Mouse (Mus musculus): ENCODE data around the gene Drg2. TPM values are rescaled to one million over a fixed set of nuclear protein-coding genes. Genes with fewer than 3 reads are reported as not detected.
A peak's percentile ranks its signal among the peaks of the same experiment; 100 is the strongest.
"Not testable (repeated sequence)": the region's sequence is repeated elsewhere in the genome, so short reads cannot be mapped to it uniquely, and the experiment has no call there.

The Drg2 gene
- polyA plus RNA-seq, 1 experiment from 2014 or later, result 111 TPM

DNA sequence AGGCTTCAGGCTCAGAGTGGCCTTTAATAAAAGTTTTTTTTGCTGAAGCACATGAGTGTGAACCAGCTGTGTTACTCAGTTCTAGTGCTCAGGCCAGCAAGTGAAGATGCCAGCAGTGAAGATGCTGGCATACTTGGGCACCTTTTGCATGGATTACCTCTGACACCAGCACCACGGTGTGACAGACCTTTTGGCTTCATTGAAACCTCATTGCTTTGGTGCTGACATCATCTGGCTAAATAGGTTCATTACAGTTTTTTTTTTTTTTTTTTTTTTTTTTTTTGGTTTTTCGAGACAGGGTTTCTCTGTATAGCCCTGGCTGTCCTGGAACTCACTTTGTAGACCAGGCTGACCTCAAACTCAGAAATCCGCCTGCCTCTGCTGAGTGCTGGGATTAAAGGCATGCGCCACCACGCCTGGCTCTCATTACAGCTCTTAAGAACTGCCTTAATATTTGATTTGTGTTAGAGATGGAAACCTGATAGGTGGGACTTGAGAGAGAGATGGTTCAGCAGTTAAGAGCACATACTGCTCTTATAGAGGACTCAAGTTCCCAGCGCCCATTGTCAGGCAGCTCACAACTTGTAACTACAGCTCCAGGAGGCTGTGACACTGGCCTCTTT, 32.2 kb upstream of the Drg2 start:
- H3K36me3 ChIP-seq (ENCODE audit: control insufficient read depth, insufficient read depth, low read length), result peaks cover 17% of the 10 kb centered on the region
- H3K27me3 ChIP-seq (replicated peaks; ENCODE audit: control insufficient read depth, insufficient read depth, low read length), result no peaks in the 10 kb centered on the region
- peaks cover 11% of the 10 kb centered on the region for H3K4me1 ChIP-seq (ENCODE audit: control insufficient read depth, insufficient read depth, low read length)
- no peak for ATAC-seq
- H3K27ac ChIP-seq (ENCODE audit: low read depth, low read length), result no peak overlapping the region
- no peak overlapping the region for H3K9ac ChIP-seq (ENCODE audit: low read length)
- peak; percentile 31 for DNase-seq (ENCODE audit: low spot score)
- no peak overlapping the region for H3K4me3 ChIP-seq (ENCODE audit: low read depth, low read length)
- 67% methylated on average over 5 of the region's 6 CpGs for WGBS
- no peak overlapping the region for H3K4me2 ChIP-seq (ENCODE audit: low read length)
- H3K9me3 ChIP-seq (replicated peaks; ENCODE audit: control insufficient read depth, low read length), result no peaks in the 10 kb centered on the region

DNA sequence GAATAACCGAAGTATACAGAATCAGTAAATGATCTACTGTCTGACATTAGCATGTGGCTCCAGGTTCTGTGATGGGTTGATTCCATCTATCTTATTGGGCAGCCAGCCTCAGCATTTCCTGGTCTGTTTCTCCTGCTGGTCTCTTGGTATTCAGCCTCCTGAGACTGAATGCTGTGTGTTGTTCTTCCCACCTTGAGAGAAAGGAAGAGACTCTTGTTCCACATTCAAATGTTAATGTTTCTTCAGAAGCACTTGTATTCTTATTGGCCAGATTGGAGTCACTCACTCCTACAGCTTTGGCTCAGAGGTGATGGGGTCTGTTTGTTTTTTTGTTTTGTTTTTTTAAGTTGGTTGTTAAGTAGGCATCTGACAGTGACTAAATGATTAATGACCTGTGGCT, 31.4 kb upstream of the Drg2 start:
- Histone ChIP-seq H3K27me3 (replicated peaks; ENCODE audit: control insufficient read depth, insufficient read depth, low read length) (no peaks in the 10 kb centered on the region), H3K4me3 (ENCODE audit: low read depth, low read length) (no peak overlapping the region), H3K9me3 (replicated peaks; ENCODE audit: control insufficient read depth, low read length) (no peaks in the 10 kb centered on the region), H3K4me1 (ENCODE audit: control insufficient read depth, insufficient read depth, low read length) (peaks cover 10% of the 10 kb centered on the region), H3K4me2 (ENCODE audit: low read length) (no peak overlapping the region), H3K36me3 (ENCODE audit: control insufficient read depth, insufficient read depth, low read length) (peaks cover 24% of the 10 kb centered on the region), H3K9ac (ENCODE audit: low read length) (no peak overlapping the region), H3K27ac (ENCODE audit: low read depth, low read length) (no peak overlapping the region)
- DNase-seq (ENCODE audit: low spot score) (no peak), ATAC-seq (no peak)
- 63% methylated on average over 1 of the region's 1 CpGs for WGBS

GRCm38 (mm10) chr11:60426417-60426816, 28.0 kb upstream of the Drg2 start:
- Histone ChIP-seq H3K9me3 (replicated peaks; ENCODE audit: control insufficient read depth, low read length) (no peaks in the 10 kb centered on the region), H3K27ac (ENCODE audit: low read depth, low read length) (no peak overlapping the region), H3K36me3 (ENCODE audit: control insufficient read depth, insufficient read depth, low read length) (peaks cover 32% of the 10 kb centered on the region), H3K4me2 (ENCODE audit: low read length) (no peak overlapping the region), H3K4me1 (ENCODE audit: control insufficient read depth, insufficient read depth, low read length) (no peaks in the 10 kb centered on the region), H3K9ac (ENCODE audit: low read length) (no peak overlapping the region), H3K27me3 (replicated peaks; ENCODE audit: control insufficient read depth, insufficient read depth, low read length) (no peaks in the 10 kb centered on the region), H3K4me3 (ENCODE audit: low read depth, low read length) (no peak overlapping the region)
- DNase-seq (ENCODE audit: low spot score), result no peak
- 81% methylated on average over 1 of the region's 1 CpGs for WGBS
- no peak for ATAC-seq

DNA sequence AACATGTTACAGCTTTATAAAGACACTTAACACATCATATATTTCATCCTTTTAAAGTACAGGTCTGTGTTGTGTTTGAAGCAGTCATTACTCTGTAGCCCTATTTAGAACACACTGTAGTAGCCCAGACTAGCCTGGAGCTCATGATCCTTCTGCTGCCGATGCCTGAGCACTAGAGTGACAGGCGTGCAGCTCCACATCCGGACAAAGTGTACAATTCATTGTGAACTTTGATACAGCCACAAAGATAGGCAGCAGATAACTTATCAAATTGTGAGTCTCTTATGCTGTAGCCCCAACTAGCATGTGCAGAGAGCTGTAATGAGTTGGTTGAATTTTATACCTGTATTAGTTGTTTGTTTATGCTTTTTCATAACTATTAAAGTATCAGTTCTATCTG, 26.8 kb upstream of the Drg2 start:
- 96% methylated on average over 3 of the region's 3 CpGs for WGBS
- Histone ChIP-seq H3K9me3 (replicated peaks; ENCODE audit: control insufficient read depth, low read length) (no peaks in the 10 kb centered on the region), H3K4me2 (ENCODE audit: low read length) (no peak overlapping the region), H3K27ac (ENCODE audit: low read depth, low read length) (no peak overlapping the region), H3K9ac (ENCODE audit: low read length) (no peak overlapping the region), H3K4me1 (ENCODE audit: control insufficient read depth, insufficient read depth, low read length) (no peaks in the 10 kb centered on the region), H3K36me3 (ENCODE audit: control insufficient read depth, insufficient read depth, low read length) (peaks cover 40% of the 10 kb centered on the region), H3K4me3 (ENCODE audit: low read depth, low read length) (no peak overlapping the region), H3K27me3 (replicated peaks; ENCODE audit: control insufficient read depth, insufficient read depth, low read length) (no peaks in the 10 kb centered on the region)
- no peak for ATAC-seq
- no peak for DNase-seq (ENCODE audit: low spot score)

DNA sequence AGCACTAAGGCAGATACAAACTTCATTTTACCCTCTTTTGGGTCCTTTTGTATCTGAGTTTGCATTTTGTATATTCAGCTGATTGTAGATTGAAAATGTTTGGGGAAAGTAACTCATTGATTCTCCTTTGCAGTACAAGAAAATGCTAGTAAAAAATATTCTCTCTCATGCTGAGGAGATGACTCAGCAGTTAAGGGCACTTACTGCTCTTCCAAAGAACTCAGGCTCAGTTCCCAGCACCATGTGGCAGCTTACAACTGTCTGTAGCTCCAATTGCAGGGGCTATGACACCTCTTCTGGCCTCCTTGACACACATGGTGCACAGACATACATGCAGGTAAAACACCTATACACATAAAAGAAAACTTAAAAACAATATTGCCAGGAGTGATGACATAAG, 20.9 kb upstream of the Drg2 start:
- no peaks in the 10 kb centered on the region for H3K27me3 ChIP-seq (replicated peaks; ENCODE audit: control insufficient read depth, insufficient read depth, low read length)
- peaks cover 56% of the 10 kb centered on the region for H3K36me3 ChIP-seq (ENCODE audit: control insufficient read depth, insufficient read depth, low read length)
- ATAC-seq (no peak), DNase-seq (ENCODE audit: low spot score) (no peak)
- H3K4me3 ChIP-seq (ENCODE audit: low read depth, low read length), result no peak overlapping the region
- H3K27ac ChIP-seq (ENCODE audit: low read depth, low read length), result no peak overlapping the region
- H3K9me3 ChIP-seq (replicated peaks; ENCODE audit: control insufficient read depth, low read length), result no peaks in the 10 kb centered on the region
- no peak overlapping the region for H3K4me2 ChIP-seq (ENCODE audit: low read length)
- H3K4me1 ChIP-seq (ENCODE audit: control insufficient read depth, insufficient read depth, low read length), result no peaks in the 10 kb centered on the region
- H3K9ac ChIP-seq (ENCODE audit: low read length), result no peak overlapping the region

- WGBS, result 100% methylated on average over 1 of the region's 1 CpGs
- Histone ChIP-seq H3K9ac (ENCODE audit: low read length) (no peak overlapping the region), H3K36me3 (ENCODE audit: control insufficient read depth, insufficient read depth, low read length) (peaks cover 55% of the 10 kb centered on the region)
These were observed 19.3 kb upstream of the Drg2 start for GRCm38 (mm10) chr11:60435133-60435532.

DNA sequence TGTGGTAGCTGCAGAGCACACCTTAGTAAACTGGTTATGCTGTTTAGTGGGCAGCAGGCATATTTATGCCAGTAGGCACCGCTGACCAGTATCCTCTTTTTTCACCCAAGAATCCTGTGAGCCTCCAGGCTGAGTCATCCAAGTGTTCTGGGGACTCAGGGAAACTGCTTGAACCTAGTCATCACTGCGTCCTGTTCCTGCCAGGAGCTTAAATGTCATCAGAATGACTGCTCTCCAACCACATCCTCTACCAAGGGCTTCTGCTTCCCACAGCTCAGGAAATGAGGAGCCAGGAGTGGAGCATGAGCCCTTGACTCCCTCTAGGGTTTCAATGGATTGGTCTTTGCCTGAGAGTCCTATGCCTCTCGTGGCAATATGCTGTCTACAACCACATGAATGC, 17.8 kb upstream of the Drg2 start:
- DNase-seq (ENCODE audit: low spot score) (no peak), ATAC-seq (no peak)
- Histone ChIP-seq H3K36me3 (ENCODE audit: control insufficient read depth, insufficient read depth, low read length) (peaks cover 69% of the 10 kb centered on the region), H3K27me3 (replicated peaks; ENCODE audit: control insufficient read depth, insufficient read depth, low read length) (no peaks in the 10 kb centered on the region), H3K27ac (ENCODE audit: low read depth, low read length) (no peak overlapping the region), H3K9me3 (replicated peaks; ENCODE audit: control insufficient read depth, low read length) (no peaks in the 10 kb centered on the region), H3K4me2 (ENCODE audit: low read length) (no peak overlapping the region), H3K4me1 (ENCODE audit: control insufficient read depth, insufficient read depth, low read length) (no peaks in the 10 kb centered on the region), H3K4me3 (ENCODE audit: low read depth, low read length) (no peak overlapping the region), H3K9ac (ENCODE audit: low read length) (no peak overlapping the region)
- 90% methylated on average over 3 of the region's 3 CpGs for WGBS

More at GRCm38 (mm10) chr11:60435133-60435532, 19.3 kb upstream of the Drg2 start:
- DNase-seq (ENCODE audit: low spot score) (no peak), ATAC-seq (no peak)
- H3K27me3 ChIP-seq (replicated peaks; ENCODE audit: control insufficient read depth, insufficient read depth, low read length), result no peaks in the 10 kb centered on the region
- H3K4me2 ChIP-seq (ENCODE audit: low read length), result no peak overlapping the region
- H3K9me3 ChIP-seq (replicated peaks; ENCODE audit: control insufficient read depth, low read length), result no peaks in the 10 kb centered on the region
- no peak overlapping the region for H3K27ac ChIP-seq (ENCODE audit: low read depth, low read length)
- H3K4me3 ChIP-seq (ENCODE audit: low read depth, low read length), result no peak overlapping the region
- no peaks in the 10 kb centered on the region for H3K4me1 ChIP-seq (ENCODE audit: control insufficient read depth, insufficient read depth, low read length)

DNA sequence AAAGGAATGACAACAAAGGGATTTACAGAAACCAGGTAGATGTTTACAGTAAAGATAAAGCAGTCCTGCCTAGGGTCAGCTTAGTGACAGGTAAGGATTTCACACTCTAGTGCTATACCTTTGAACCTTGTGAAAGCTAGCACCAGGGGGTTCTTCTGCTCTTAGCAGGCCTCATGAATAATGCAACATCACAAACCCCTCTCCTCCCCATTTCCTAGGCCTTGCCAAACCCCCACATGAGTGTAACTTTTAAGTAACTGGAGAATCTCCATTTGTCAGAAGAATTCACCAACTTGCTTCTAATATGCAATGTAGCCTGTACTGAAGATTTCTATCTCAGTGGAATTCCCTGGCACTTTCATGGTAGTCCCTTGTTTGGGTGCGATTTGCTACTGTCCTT, 14.8 kb upstream of the Drg2 start:
- not testable (repeated sequence) for ATAC-seq; H3K4me1 ChIP-seq (ENCODE audit: control insufficient read depth, insufficient read depth, low read length); H3K27ac ChIP-seq (ENCODE audit: low read depth, low read length); H3K9ac ChIP-seq (ENCODE audit: low read length); DNase-seq (ENCODE audit: low spot score); H3K4me2 ChIP-seq (ENCODE audit: low read length); H3K27me3 ChIP-seq (replicated peaks; ENCODE audit: control insufficient read depth, insufficient read depth, low read length); H3K4me3 ChIP-seq (ENCODE audit: low read depth, low read length); H3K9me3 ChIP-seq (replicated peaks; ENCODE audit: control insufficient read depth, low read length)
- WGBS, result 14% methylated on average over 1 of the region's 1 CpGs
- peaks cover 80% of the 10 kb centered on the region for H3K36me3 ChIP-seq (ENCODE audit: control insufficient read depth, insufficient read depth, low read length)

GRCm38 (mm10) chr11:60440176-60440575, 14.2 kb upstream of the Drg2 start:
- 43% methylated on average over 7 of the region's 7 CpGs for WGBS
- Histone ChIP-seq H3K4me3 (ENCODE audit: low read depth, low read length) (no peak overlapping the region), H3K27me3 (replicated peaks; ENCODE audit: control insufficient read depth, insufficient read depth, low read length) (no peaks in the 10 kb centered on the region), H3K36me3 (ENCODE audit: control insufficient read depth, insufficient read depth, low read length) (peaks cover 75% of the 10 kb centered on the region), H3K9ac (ENCODE audit: low read length) (no peak overlapping the region), H3K9me3 (replicated peaks; ENCODE audit: control insufficient read depth, low read length) (no peaks in the 10 kb centered on the region), H3K27ac (ENCODE audit: low read depth, low read length) (no peak overlapping the region), H3K4me2 (ENCODE audit: low read length) (no peak overlapping the region), H3K4me1 (ENCODE audit: control insufficient read depth, insufficient read depth, low read length) (no peaks in the 10 kb centered on the region)
- DNase-seq (ENCODE audit: low spot score), result no peak
- no peak for ATAC-seq
